Mouse (Mus musculus) neural tube, embryonic 13.5 days (tissue): ENCODE measurements around the gene Myt1. TPM values are rescaled to one million over a fixed set of nuclear protein-coding genes. Genes with fewer than 3 reads are reported as not detected.
A peak's percentile ranks its signal among the peaks of the same experiment; 100 is the strongest.
"Not testable (repeated sequence)": the region's sequence is repeated elsewhere in the genome, so short reads cannot be mapped to it uniquely, and the experiment has no call there.

Experiments
- ATAC-seq: fragments of 200-750 bp; cut with Nextera tagmentation; 2 replicates; pipeline ENCODE4 v1.8.0; 2017; ENCODE audit warnings: low read depth, mild to moderate bottlenecking, moderate TSS enrichment, moderate library complexity
- H3K27ac ChIP-seq: fragments of 300-500 bp; sonication (generic); replicated peaks from 2 replicates; pipeline ENCODE4 v1.5.1; 2015; ENCODE audit warnings: moderate library complexity, mild to moderate bottlenecking, inconsistent platforms
- H3K27me3 ChIP-seq: fragments of 300-500 bp; sonication (generic); 2 replicates; pipeline ENCODE4 v1.6.1; 2015; ENCODE audit warnings: mild to moderate bottlenecking, inconsistent platforms
- H3K36me3 ChIP-seq: fragments of 300-500 bp; sonication (generic); 2 replicates; pipeline ENCODE4 v1.6.1; 2015; ENCODE audit warnings: mild to moderate bottlenecking, inconsistent platforms
- H3K4me1 ChIP-seq: fragments of 300-500 bp; sonication (generic); replicated peaks from 2 replicates; pipeline ENCODE4 v1.6.1; 2015; ENCODE audit warnings: inconsistent platforms
- H3K4me2 ChIP-seq: fragments of 300-500 bp; sonication (generic); 2 replicates; pipeline ENCODE4 v1.6.1; 2015; ENCODE audit warnings: inconsistent platforms, mild to moderate bottlenecking, moderate library complexity
- H3K4me3 ChIP-seq: fragments of 300-500 bp; sonication (generic); 2 replicates; pipeline ENCODE4 v1.5.1; 2015; ENCODE audit warnings: mild to moderate bottlenecking, inconsistent platforms
- H3K9ac ChIP-seq: fragments of 300-500 bp; sonication (generic); 2 replicates; pipeline ENCODE4 v1.6.1; 2015; ENCODE audit warnings: moderate library complexity, mild to moderate bottlenecking, inconsistent platforms
- H3K9me3 ChIP-seq: fragments of 300-500 bp; sonication (generic); 2 replicates; pipeline ENCODE4 v1.6.1; 2016; ENCODE audit warnings: inconsistent platforms
- WGBS: fragments of 180-500 bp; shearing (Covaris S2); methylation state at CpG from one replicate; pipeline ENCODE4 v1.1.7; 2015; 5-methylcytosine and 5-hydroxymethylcytosine counted together
- polyA plus RNA-seq: library from polyadenylated mRNA; unstranded; fragments of >200 nt; fragmentation: Nextera tagmentation; extraction: Ambion mirVana; gene quantifications from 2 replicates; pipeline ENCODE4 v1.2.1, GENCODE M21; 2015

Gene Myt1
- polyA plus RNA-seq, 1 experiment from 2014 or later, result 44.9 TPM

- ATAC-seq, result no peak
- no peak overlapping the region for H3K27ac ChIP-seq
- H3K4me2 ChIP-seq, result no peak overlapping the region
- no peaks in the 10 kb centered on the region for H3K9me3 ChIP-seq
- H3K9ac ChIP-seq, result no peak overlapping the region
- H3K36me3 ChIP-seq, result peaks cover 81% of the 10 kb centered on the region
- H3K4me1 ChIP-seq, result peaks cover 27% of the 10 kb centered on the region
- no peaks in the 10 kb centered on the region for H3K27me3 ChIP-seq
- 82% methylated on average over 6 of the region's 6 CpGs for WGBS
- no peak overlapping the region for H3K4me3 ChIP-seq
These were observed 26.3 kb downstream of the Myt1 start for GRCm38 (mm10) chr2:181789396-181789795.

DNA sequence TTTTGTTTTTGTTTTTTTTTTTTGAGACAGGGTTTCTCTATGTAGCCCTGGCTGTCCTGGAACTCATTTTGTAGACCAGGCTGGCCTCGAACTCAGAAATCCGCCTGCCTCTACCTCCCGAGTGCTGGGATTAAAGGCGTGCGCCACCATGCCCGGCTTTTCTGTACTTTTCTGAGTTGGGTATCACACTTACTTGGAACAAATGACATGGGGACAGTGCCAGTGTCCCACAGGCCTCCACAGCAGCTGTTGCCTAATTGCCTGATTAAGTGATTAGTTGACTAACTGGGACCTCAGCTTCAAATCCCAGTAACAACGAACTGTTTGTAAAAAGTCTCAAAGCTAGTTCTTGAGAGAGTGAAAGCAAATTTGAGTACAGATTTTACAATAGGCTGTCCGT lies 30.1 kb downstream of the Myt1 start:
- not testable (repeated sequence) for ATAC-seq, H3K27me3 ChIP-seq, H3K27ac ChIP-seq, H3K9me3 ChIP-seq, H3K4me3 ChIP-seq, H3K4me2 ChIP-seq, H3K9ac ChIP-seq
- Histone ChIP-seq H3K36me3 (peaks cover 92% of the 10 kb centered on the region), H3K4me1 (peaks cover 19% of the 10 kb centered on the region)
- 83% methylated on average over 8 of the region's 8 CpGs for WGBS

- WGBS, result 57% methylated on average over 3 of the region's 3 CpGs
- peak; percentile 43 for ATAC-seq
- Histone ChIP-seq H3K4me1 (peaks cover 14% of the 10 kb centered on the region; the same call in 1 of the 2 replicates), H3K4me2 (no peak overlapping the region), H3K4me3 (no peak overlapping the region), H3K36me3 (peaks cover 77% of the 10 kb centered on the region), H3K9me3 (no peaks in the 10 kb centered on the region), H3K27me3 (no peaks in the 10 kb centered on the region), H3K27ac (no peak overlapping the region), H3K9ac (no peak overlapping the region)
These were observed 32.6 kb downstream of the Myt1 start for GRCm38 (mm10) chr2:181795641-181796130.

DNA sequence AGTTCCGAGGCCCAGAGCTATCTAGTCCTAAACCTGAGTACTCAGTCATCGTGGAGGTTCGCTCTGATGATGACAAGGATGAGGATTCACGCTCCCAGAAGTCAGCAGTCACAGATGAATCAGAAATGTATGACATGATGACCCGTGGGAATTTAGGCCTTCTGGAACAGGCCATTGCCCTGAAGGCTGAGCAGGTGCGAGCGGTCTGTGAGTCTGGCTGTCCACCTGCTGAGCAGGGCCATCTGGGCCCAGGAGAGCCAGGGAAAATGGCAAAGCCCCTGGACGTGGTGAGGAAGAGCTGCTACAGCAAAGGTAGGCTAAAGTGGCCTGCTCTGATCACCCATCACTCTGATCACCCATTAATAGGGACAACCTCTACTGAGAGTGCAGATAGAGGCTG lies 34.5 kb downstream of the Myt1 start:
- no peak overlapping the region for H3K4me3 ChIP-seq
- H3K9me3 ChIP-seq, result no peaks in the 10 kb centered on the region
- 62% methylated on average over 8 of the region's 8 CpGs for WGBS
- peaks cover 77% of the 10 kb centered on the region for H3K36me3 ChIP-seq
- H3K4me2 ChIP-seq, result no peak overlapping the region
- H3K27me3 ChIP-seq, result no peaks in the 10 kb centered on the region
- H3K9ac ChIP-seq, result no peak overlapping the region
- peaks cover 14% of the 10 kb centered on the region; the same call in 1 of the 2 replicates for H3K4me1 ChIP-seq
- H3K27ac ChIP-seq, result no peak overlapping the region
- ATAC-seq, result no peak

DNA sequence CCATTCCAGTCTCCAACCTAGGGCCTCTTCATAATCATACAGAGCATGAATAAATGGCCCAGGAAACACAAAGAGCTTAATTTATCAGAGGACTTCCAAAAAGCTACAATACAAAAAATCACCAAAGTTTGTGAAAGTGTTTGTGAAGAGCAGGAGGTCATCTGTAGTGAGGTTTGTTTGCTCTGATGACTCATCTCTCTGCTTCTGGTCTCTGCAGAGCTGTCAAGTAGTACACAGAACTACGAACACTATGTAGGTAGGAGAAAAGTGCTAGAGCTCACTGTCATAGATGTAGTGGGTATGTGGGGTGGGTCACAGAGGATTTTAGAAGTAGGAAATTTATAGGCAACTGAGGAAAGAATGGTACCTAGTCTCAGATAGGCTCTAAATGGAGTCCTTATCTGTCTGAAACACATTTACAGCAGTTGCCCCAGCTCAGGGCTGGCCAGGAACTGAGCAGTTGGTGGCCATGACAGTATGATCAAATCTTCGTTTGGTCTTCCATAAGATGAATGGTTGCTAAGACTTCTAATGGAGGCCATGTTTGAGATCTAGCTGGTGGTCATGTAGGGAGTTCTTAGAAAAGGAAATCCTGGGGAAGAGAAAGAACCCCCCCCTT lies 66.0 kb downstream of the Myt1 start:
- Histone ChIP-seq H3K9ac (no peak overlapping the region), H3K4me1 (no peaks in the 10 kb centered on the region), H3K27me3 (no peaks in the 10 kb centered on the region), H3K9me3 (no peaks in the 10 kb centered on the region), H3K27ac (no peak overlapping the region), H3K4me3 (no peak overlapping the region), H3K36me3 (peaks cover 67% of the 10 kb centered on the region), H3K4me2 (no peak overlapping the region)
- ATAC-seq, result no peak
- WGBS, result 76% methylated on average over 2 of the region's 2 CpGs

DNA sequence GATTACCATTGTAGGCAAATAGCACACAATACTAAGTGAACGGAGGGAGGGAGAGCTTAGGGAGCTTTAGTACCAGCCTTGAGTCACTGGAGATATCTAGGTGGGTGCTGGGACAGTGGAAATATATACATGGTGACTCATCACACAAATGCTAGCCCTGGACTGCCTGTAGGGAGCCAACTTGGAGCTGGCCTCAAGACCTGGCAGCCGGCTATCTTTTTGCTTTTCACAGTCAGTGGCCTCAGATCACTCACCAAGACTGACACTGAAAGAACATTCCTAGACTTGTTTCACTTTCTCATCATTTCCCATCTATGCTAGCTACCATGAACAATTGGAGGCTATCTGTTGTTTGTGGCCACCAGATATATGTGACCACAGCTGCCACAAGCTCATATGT lies 69.6 kb downstream of the Myt1 start:
- WGBS, result 90% methylated on average over 2 of the region's 2 CpGs
- Histone ChIP-seq H3K36me3 (peaks cover 36% of the 10 kb centered on the region), H3K4me2 (no peak overlapping the region), H3K27ac (no peak overlapping the region), H3K4me3 (no peak overlapping the region), H3K9ac (no peak overlapping the region), H3K9me3 (no peaks in the 10 kb centered on the region), H3K4me1 (peaks cover 5% of the 10 kb centered on the region), H3K27me3 (no peaks in the 10 kb centered on the region)
- no peak for ATAC-seq

- Histone ChIP-seq H3K27ac (peak within 1 kb of the TSS; percentile 83), H3K4me1 (peaks cover 18% of the 10 kb centered on the region), H3K27me3 (no peaks in the 10 kb centered on the region), H3K9me3 (no peaks in the 10 kb centered on the region), H3K36me3 (peaks cover 5% of the 10 kb centered on the region), H3K9ac (peak within 1 kb of the TSS; percentile 82), H3K4me3 (peak within 1 kb of the TSS; percentile 67), H3K4me2 (peak within 1 kb of the TSS; percentile 73)
- ATAC-seq, result peak; percentile 99
- under 1% methylated on average over 35 of the region's 35 CpGs for WGBS
These were observed 74.5 kb downstream of the Myt1 start, which contains the start of gene Pcmtd2 for GRCm38 (mm10) chr2:181837372-181838292. Gene Pcmtd2 (plus strand): TSS chr2:181837854.

DNA sequence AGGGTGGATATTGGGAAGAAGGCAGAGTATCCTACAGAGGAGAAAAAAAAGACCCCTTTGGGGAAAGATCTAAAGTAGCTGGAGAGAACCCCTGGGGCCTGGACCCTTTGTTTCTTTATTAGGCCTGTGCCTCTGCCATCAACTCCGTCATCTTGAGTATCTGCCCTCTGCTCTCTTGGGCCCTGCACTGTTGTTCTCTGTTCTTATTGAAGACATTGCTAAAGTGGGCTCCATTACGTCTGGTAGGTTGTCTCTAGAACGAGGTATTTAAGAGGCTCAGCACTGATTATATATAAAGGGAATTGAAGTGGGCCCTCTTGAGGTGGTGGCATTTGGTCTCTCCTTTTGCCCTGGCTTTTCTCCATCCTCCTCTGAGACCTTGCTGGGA lies 75.2 kb downstream of the Myt1 start:
- ATAC-seq, result peak; percentile 66
- Histone ChIP-seq H3K27me3 (no peaks in the 10 kb centered on the region), H3K4me3 (peak overlapping the region; percentile 67), H3K9me3 (no peaks in the 10 kb centered on the region), H3K4me1 (peaks cover 18% of the 10 kb centered on the region), H3K9ac (peak overlapping the region; percentile 82), H3K27ac (peak overlapping the region; percentile 83), H3K36me3 (peaks cover 6% of the 10 kb centered on the region), H3K4me2 (peak overlapping the region; percentile 73)
- WGBS, result 1% methylated on average over 3 of the region's 3 CpGs

GRCm38 (mm10) chr2:181845709-181846394 lies 82.7 kb downstream of the Myt1 start:
- H3K4me2 ChIP-seq, result no peak overlapping the region
- H3K27me3 ChIP-seq, result no peaks in the 10 kb centered on the region
- H3K36me3 ChIP-seq, result peaks cover 57% of the 10 kb centered on the region
- no peaks in the 10 kb centered on the region for H3K4me1 ChIP-seq
- no peaks in the 10 kb centered on the region for H3K9me3 ChIP-seq
- H3K4me3 ChIP-seq, result no peak overlapping the region
- no peak for ATAC-seq
- no peak overlapping the region for H3K27ac ChIP-seq
- H3K9ac ChIP-seq, result no peak overlapping the region
- WGBS, result 89% methylated on average over 5 of the region's 5 CpGs

DNA sequence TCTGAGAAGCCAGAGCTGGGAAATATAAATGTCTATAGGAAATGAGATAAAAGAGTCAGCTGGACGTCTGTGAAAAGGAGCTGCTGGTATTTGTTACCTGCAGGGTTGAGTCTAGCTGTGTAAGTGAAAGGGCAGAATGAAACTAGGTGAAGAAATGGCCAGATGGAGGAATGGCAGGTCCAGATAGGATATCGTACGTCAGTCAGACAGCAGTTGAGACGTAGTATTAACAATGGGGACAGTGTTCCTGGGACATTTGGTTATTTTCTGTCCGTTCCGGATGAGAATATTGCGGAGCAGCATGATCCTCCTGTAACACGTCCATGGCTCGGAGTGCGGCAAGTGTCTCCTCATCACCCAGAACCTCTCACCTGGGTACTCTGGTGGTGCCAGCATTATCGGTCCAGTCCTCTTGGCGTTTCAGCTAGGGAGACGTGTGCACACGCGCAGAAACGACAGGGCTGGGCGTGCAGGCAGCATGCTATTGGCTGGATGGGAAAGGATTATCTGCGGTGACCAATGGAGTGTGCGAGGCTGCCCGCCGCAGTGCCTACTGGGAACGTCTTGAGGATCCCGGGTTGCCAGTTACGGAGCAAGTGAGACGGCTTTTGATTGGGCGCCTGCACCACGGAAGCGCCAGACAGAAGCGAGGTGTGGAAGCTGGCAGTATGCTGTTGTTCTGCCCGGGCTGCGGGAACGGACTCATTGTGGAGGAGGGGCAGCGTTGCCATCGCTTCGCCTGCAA lies 100.8 kb downstream of the Myt1 start, which contains the start of gene Polr3k:
TSS of gene Polr3k (plus strand) at position 547 of the 745 bp plus-strand sequence.
- H3K4me2 ChIP-seq, result peak within 1 kb of the TSS; percentile 93
- H3K27me3 ChIP-seq, result no peaks in the 10 kb centered on the region
- peak within 1 kb of the TSS; percentile 80 for H3K4me3 ChIP-seq
- peak within 1 kb of the TSS; percentile 88 for H3K27ac ChIP-seq
- no peaks in the 10 kb centered on the region for H3K9me3 ChIP-seq
- under 1% methylated on average over 35 of the region's 35 CpGs for WGBS
- peak within 1 kb of the TSS; percentile 85 for H3K9ac ChIP-seq
- peak; percentile 100 for ATAC-seq
- peaks cover 18% of the 10 kb centered on the region for H3K36me3 ChIP-seq
- H3K4me1 ChIP-seq, result peaks cover 23% of the 10 kb centered on the region

DNA sequence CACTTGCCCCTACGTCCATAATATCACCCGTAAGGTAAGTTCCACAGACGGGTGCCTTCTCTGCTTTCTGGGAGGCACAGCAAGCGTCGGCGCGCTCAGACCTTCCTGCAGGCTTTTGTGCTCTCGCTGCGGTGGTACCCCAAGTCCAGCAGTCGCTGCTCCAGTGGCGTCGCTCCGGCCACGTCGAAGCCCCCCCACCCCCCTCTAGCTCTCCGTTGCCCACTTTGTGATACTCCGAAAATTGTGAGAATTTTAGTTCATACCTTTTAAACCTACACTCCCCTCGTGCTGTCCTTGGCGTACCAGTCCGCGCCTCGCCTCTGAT lies 101.4 kb downstream of the Myt1 start:
- 0% methylated on average over 22 of the region's 22 CpGs for WGBS
- H3K4me1 ChIP-seq, result peaks cover 23% of the 10 kb centered on the region
- H3K27me3 ChIP-seq, result no peaks in the 10 kb centered on the region
- peak overlapping the region; percentile 85 for H3K9ac ChIP-seq
- H3K27ac ChIP-seq, result peak overlapping the region; percentile 88
- H3K4me2 ChIP-seq, result peak overlapping the region; percentile 93
- H3K9me3 ChIP-seq, result no peaks in the 10 kb centered on the region
- ATAC-seq, result peak; percentile 37
- H3K4me3 ChIP-seq, result peak overlapping the region; percentile 80
- peaks cover 24% of the 10 kb centered on the region for H3K36me3 ChIP-seq
